Mouse (Mus musculus) lung, postnatal 0 days (tissue): ENCODE measurements around the gene Abi3. TPM values are rescaled to one million over a fixed set of nuclear protein-coding genes. Genes with fewer than 3 reads are reported as not detected.

Experiments
- ATAC-seq: fragments of 200-750 bp; cut with Nextera tagmentation; 2 replicates; pipeline ENCODE4 v1.8.0; 2017; ENCODE audit warnings: moderate library complexity
- DNase-seq: peaks from one replicate; pipeline ENCODE4 v3.0.0-alpha.2; 2016; ENCODE audit warnings: low spot score
- H3K27ac ChIP-seq: fragments of 300-500 bp; sonication (generic); 2 replicates; pipeline ENCODE4 v1.5.1; 2014; ENCODE audit warnings: antibody characterized with exemption, mild to moderate bottlenecking, low read length, mixed read lengths
- H3K27me3 ChIP-seq: fragments of 300-500 bp; sonication (generic); replicated peaks from 2 replicates; pipeline ENCODE4 v1.6.1; 2014; ENCODE audit warnings: low read length, mixed read lengths; ENCODE audit not compliant: insufficient read depth
- H3K36me3 ChIP-seq: fragments of 300-500 bp; sonication (generic); 2 replicates; pipeline ENCODE4 v1.6.1; 2014; ENCODE audit warnings: low read length, mixed read lengths; ENCODE audit not compliant: insufficient read depth
- H3K4me1 ChIP-seq: fragments of 300-500 bp; sonication (generic); 2 replicates; pipeline ENCODE4 v1.6.1; 2014; ENCODE audit warnings: antibody characterized with exemption, low read depth, low read length, mixed read lengths; ENCODE audit not compliant: insufficient read depth
- H3K4me2 ChIP-seq: fragments of 300-500 bp; sonication (generic); replicated peaks from 2 replicates; pipeline ENCODE4 v1.6.1; 2014; ENCODE audit warnings: low read depth, mild to moderate bottlenecking, low read length, moderate library complexity, mixed read lengths
- H3K4me3 ChIP-seq: fragments of 300-500 bp; sonication (generic); 2 replicates; pipeline ENCODE4 v1.5.1; 2014; ENCODE audit warnings: low read depth, low read length
- H3K9ac ChIP-seq: fragments of 300-500 bp; sonication (generic); replicated peaks from 2 replicates; pipeline ENCODE4 v1.6.1; 2014; ENCODE audit warnings: low read depth, mild to moderate bottlenecking
- H3K9me3 ChIP-seq: fragments of 300-500 bp; sonication (generic); 2 replicates; pipeline ENCODE4 v1.6.1; 2016; ENCODE audit warnings: low read length, mixed read lengths
- CTCF ChIP-seq: IDR thresholded peaks from 2 replicates; pipeline ENCODE4 v1.5.1; 2016; ENCODE audit warnings: antibody characterized with exemption, mild to moderate bottlenecking
- EP300 ChIP-seq: IDR thresholded peaks from 2 replicates; pipeline ENCODE4 v1.6.1; 2016; ENCODE audit warnings: antibody characterized with exemption, mild to moderate bottlenecking, control low read depth
- WGBS: fragments of 180-500 bp; shearing (Covaris S2); extraction: QIAGEN DNeasy Blood & Tissue Kit; methylation state at CpG from one replicate; pipeline ENCODE4 v1.1.7; 2014; 5-methylcytosine and 5-hydroxymethylcytosine counted together
- polyA plus RNA-seq: library from polyadenylated mRNA; unstranded; fragments of >200 nt; fragmentation: Nextera tagmentation; extraction: Ambion mirVana; gene quantifications from 2 replicates; pipeline ENCODE4 v1.2.1, GENCODE M21; 2015

The Abi3 gene
- polyA plus RNA-seq, 1 experiment from 2014 or later: 33.3 TPM

GRCm38 (mm10) chr11:95832129-95833005, 9.9 kb downstream of the Abi3 start:
- peaks cover 41% of the 10 kb centered on the region for H3K4me1 ChIP-seq
- no peak overlapping the region for H3K4me3 ChIP-seq
- DNase-seq: no peak
- H3K9me3 ChIP-seq: no peaks in the 10 kb centered on the region
- TF ChIP-seq EP300: no peak
- no peak for TF ChIP-seq CTCF
- 68% methylated on average over 18 of the region's 18 CpGs for WGBS
- no peaks in the 10 kb centered on the region for H3K36me3 ChIP-seq
- H3K27me3 ChIP-seq: peaks cover 43% of the 10 kb centered on the region
- no peak overlapping the region for H3K9ac ChIP-seq
- no peak for ATAC-seq
- H3K27ac ChIP-seq: no peak overlapping the region
- H3K4me2 ChIP-seq: no peak overlapping the region

DNA sequence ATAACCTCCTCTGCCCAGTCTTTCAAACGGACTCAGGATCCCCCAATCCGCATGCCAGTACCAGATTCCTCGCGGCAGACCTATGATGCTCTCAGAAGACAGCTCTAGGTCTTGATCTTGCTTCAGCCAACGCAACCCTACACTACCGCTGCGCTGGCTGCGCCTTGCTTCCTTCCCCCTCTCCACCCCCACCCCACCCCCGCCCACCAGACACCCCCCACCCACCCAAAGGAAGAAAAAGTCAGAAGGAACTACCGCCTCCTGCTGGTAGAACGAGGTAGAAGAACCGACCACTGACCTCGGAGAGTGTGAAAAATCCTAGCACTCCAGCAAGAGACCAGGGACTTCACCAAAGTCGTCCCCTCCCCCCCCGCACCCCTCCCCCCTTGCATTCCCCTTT, 10.6 kb downstream of the Abi3 start:
- DNase-seq: peak; percentile 35
- Histone ChIP-seq H3K27ac (no peak overlapping the region), H3K4me1 (peaks cover 35% of the 10 kb centered on the region), H3K36me3 (no peaks in the 10 kb centered on the region), H3K9ac (no peak overlapping the region), H3K9me3 (no peaks in the 10 kb centered on the region), H3K4me3 (peak overlapping the region; percentile 35), H3K4me2 (peak overlapping the region; percentile 52), H3K27me3 (peaks cover 43% of the 10 kb centered on the region)
- WGBS: 7% methylated on average over 14 of the region's 15 CpGs
- ATAC-seq: no peak
- TF ChIP-seq EP300 (no peak), CTCF (peak; percentile 45)

DNA sequence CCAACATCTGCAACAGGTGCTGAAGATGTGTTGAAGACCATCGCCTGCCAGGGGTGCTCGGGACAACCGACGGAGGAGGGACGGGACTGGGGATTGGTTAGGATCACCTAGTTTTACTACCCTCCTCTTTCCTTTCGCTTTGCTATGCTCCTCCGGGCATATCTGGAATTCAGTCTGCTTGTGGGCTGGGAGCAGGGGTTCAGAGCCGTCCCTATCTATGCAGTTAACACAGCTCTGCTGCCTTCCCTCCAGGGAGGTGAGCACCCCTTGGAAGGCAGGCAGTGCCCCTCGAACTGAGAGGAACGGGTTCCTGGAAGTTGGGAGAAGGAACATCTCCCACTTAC, 11.0 kb downstream of the Abi3 start:
- H3K4me3 ChIP-seq: peak overlapping the region; percentile 35
- TF ChIP-seq CTCF (no peak), EP300 (no peak)
- H3K9ac ChIP-seq: no peak overlapping the region
- peaks cover 43% of the 10 kb centered on the region for H3K27me3 ChIP-seq
- H3K4me2 ChIP-seq: peak overlapping the region; percentile 52
- DNase-seq (no peak), ATAC-seq (no peak)
- H3K4me1 ChIP-seq: peaks cover 32% of the 10 kb centered on the region
- H3K27ac ChIP-seq: no peak overlapping the region
- no peaks in the 10 kb centered on the region for H3K9me3 ChIP-seq
- no peaks in the 10 kb centered on the region for H3K36me3 ChIP-seq
- WGBS: 9% methylated on average over 10 of the region's 10 CpGs

DNA sequence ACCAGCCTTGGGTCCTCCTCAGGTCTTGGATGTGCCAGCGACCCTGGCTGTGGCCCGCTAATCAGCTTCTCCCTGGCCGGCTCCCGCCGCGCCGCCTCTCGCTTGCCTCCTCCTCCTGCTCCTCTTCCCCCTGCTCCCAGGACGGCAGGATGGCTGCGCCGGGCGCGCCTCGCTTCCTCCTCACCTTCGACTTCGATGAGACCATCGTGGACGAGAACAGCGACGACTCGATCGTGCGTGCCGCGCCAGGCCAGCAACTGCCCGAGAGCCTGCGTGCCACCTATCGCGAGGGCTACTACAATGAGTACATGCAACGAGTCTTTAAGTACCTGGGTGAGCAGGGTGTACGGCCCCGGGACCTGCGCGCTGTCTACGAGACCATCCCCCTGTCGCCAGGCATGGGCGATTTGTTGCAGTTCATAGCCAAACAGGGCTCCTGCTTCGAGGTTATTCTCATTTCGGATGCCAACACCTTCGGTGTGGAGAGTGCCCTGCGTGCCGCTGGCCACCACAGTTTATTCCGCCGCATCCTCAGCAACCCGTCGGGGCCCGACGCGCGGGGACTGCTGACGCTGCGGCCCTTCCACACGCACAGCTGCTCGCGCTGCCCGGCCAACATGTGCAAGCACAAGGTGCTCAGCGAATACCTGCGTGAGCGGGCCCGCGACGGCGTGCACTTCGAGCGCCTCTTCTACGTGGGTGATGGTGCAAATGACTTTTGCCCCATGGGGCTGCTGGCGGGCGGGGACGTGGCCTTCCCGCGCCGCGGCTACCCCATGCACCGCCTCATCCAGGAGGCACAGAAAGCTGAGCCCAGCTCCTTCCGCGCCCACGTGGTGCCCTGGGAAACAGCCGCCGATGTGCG, 11.6 kb downstream of the Abi3 start:
- H3K9me3 ChIP-seq: no peaks in the 10 kb centered on the region
- peak overlapping the region; percentile 52 for H3K4me2 ChIP-seq
- peak; percentile 28 for DNase-seq
- H3K4me3 ChIP-seq: peak overlapping the region; percentile 35
- peaks cover 43% of the 10 kb centered on the region for H3K27me3 ChIP-seq
- ATAC-seq: peak; percentile 23; the same call in 1 of the 2 replicates
- H3K27ac ChIP-seq: no peak overlapping the region
- peaks cover 27% of the 10 kb centered on the region for H3K4me1 ChIP-seq
- H3K9ac ChIP-seq: no peak overlapping the region
- TF ChIP-seq EP300: no peak
- no peak for TF ChIP-seq CTCF
- 3% methylated on average over 79 of the region's 80 CpGs for WGBS
- H3K36me3 ChIP-seq: no peaks in the 10 kb centered on the region

DNA sequence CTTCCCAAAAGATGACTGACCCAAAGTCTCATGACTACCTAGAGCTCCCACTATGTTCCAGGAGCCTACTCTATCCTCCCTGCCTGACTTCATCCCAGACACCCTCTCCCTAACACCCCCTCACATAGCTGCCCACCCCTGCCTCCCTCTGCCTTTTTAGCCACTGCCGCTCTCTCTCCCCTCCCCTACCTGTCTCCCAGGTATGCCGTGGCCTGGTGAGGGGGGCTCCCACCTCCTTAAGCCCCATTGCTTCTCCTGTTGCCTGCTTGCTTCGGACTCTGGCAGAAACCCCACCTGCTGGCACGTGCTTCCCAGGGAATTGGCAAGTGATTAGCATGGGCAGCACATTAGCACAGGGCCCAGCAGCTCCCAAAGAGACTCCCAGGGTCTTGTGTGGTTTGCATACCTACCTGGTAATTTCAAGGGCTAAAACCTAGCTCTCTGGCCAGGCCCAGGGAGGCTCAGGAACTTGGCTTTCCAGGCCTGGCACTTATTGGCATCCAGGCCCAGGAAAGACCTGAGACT, 12.7 kb downstream of the Abi3 start:
- DNase-seq: no peak
- Histone ChIP-seq H3K9me3 (no peaks in the 10 kb centered on the region), H3K4me2 (no peak overlapping the region), H3K4me1 (peaks cover 19% of the 10 kb centered on the region), H3K27ac (no peak overlapping the region), H3K36me3 (no peaks in the 10 kb centered on the region), H3K27me3 (peaks cover 43% of the 10 kb centered on the region), H3K4me3 (no peak overlapping the region), H3K9ac (no peak overlapping the region)
- TF ChIP-seq EP300 (no peak), CTCF (no peak)
- ATAC-seq: no peak
- WGBS: 43% methylated on average over 4 of the region's 4 CpGs
